Mouse (Mus musculus): Measurements from ENCODE around the gene Timeless. TPM values are rescaled to one million over a fixed set of nuclear protein-coding genes. Genes with fewer than 3 reads are reported as not detected.
"Not testable (repeated sequence)": the region's sequence is repeated elsewhere in the genome, so short reads cannot be mapped to it uniquely, and the experiment has no call there.

The Timeless gene
- total and polyA plus RNA-seq, 3 experiments, result 28.1 to 61.4 (median 46.7) TPM

GRCm38 (mm10) chr10:128212148-128212547 is 19.7 kb upstream of the Timeless start:
- TF ChIP-seq GATA1 (IDR thresholded peaks at IDR 0.05; ENCODE audit: borderline replicate concordance, low read length), result no peak
- TF ChIP-seq POLR2AphosphoS5 (IDR thresholded peaks at IDR 0.05; ENCODE audit: insufficient replicate concordance, low read depth, low read length), result no peak
- TF ChIP-seq CTCF (IDR thresholded peaks at IDR 0.05; ENCODE audit: low read depth, low read length), result no peak
- no peak for TF ChIP-seq GATA2 (IDR thresholded peaks at IDR 0.05; ENCODE audit: borderline replicate concordance, low read depth, low read length)
- TF ChIP-seq TAL1 (conservative IDR thresholded peaks at IDR 0.05; ENCODE audit: low read depth, low read length), result no peak
- H3K27me3 ChIP-seq (ENCODE audit: insufficient read depth, low read length), result peaks cover 4% of the 10 kb centered on the region; the same call in 1 of the 2 replicates
- peaks cover 21% of the 10 kb centered on the region for H3K4me1 ChIP-seq (ENCODE audit: insufficient read depth, low read depth, low read length)
- peaks cover 36% of the 10 kb centered on the region for H3K36me3 ChIP-seq (replicated peaks)
- H3K9me3 ChIP-seq (replicated peaks), result no peaks in the 10 kb centered on the region
- peak overlapping the region; percentile 74; the same call in 1 of the 2 replicates for H3K4me3 ChIP-seq (ENCODE audit: low read depth, low read length)
- no peak for DNase-seq (ENCODE audit: low spot score)
- ATAC-seq (ENCODE audit: extremely low read depth, insufficient number of reproducible peaks, low FRiP score, poor library complexity, severe bottlenecking), result no peak

DNA sequence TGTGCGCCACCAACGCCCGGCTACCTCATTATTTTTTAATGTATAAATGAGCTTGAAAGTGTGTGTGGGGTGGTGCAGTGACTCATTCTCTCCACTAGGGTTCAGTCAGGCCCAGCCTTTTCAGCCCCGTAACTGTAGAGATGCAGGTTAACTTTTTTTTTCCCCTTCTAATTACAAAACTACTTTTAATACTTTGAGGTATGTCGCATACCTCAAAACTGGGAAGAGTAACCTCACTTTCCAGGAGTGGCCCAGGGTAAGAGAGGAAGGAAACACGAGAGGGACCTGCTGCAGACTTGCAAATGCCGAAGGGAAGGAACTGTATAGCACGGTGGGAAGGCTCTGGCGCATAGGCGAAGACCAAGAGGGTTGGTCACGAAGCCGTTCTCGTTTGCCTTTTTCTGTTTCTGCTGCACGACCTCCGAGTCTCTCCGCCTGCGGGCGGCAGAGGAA is 19.0 kb upstream of the Timeless start:
- ATAC-seq (ENCODE audit: extremely low read depth, insufficient number of reproducible peaks, low FRiP score, poor library complexity, severe bottlenecking) (no peak), DNase-seq (ENCODE audit: low spot score) (no peak)
- TF ChIP-seq GATA2 (IDR thresholded peaks at IDR 0.05; ENCODE audit: borderline replicate concordance, low read depth, low read length) (no peak), GATA1 (IDR thresholded peaks at IDR 0.05; ENCODE audit: borderline replicate concordance, low read length) (no peak), POLR2AphosphoS5 (IDR thresholded peaks at IDR 0.05; ENCODE audit: insufficient replicate concordance, low read depth, low read length) (no peak), CTCF (IDR thresholded peaks at IDR 0.05; ENCODE audit: low read depth, low read length) (0 out of 2 replicates have a peak, but pooled peaks have one; percentile 14), TAL1 (conservative IDR thresholded peaks at IDR 0.05; ENCODE audit: low read depth, low read length) (no peak)
- peaks cover 28% of the 10 kb centered on the region for H3K36me3 ChIP-seq (replicated peaks)
- H3K4me1 ChIP-seq (ENCODE audit: insufficient read depth, low read depth, low read length), result peaks cover 21% of the 10 kb centered on the region
- peaks cover 4% of the 10 kb centered on the region; the same call in 1 of the 2 replicates for H3K27me3 ChIP-seq (ENCODE audit: insufficient read depth, low read length)
- H3K9me3 ChIP-seq (replicated peaks), result no peaks in the 10 kb centered on the region
- no peak overlapping the region; the same call in 1 of the 2 replicates for H3K4me3 ChIP-seq (ENCODE audit: low read depth, low read length)

GRCm38 (mm10) chr10:128214112-128214511 is 17.8 kb upstream of the Timeless start:
- H3K4me3 ChIP-seq (ENCODE audit: low read depth, low read length); H3K27me3 ChIP-seq (ENCODE audit: insufficient read depth, low read length); DNase-seq (ENCODE audit: low spot score); H3K9me3 ChIP-seq (replicated peaks); ATAC-seq (ENCODE audit: extremely low read depth, insufficient number of reproducible peaks, low FRiP score, poor library complexity, severe bottlenecking): not testable (repeated sequence)
- Histone ChIP-seq H3K4me1 (ENCODE audit: insufficient read depth, low read depth, low read length) (peaks cover 25% of the 10 kb centered on the region), H3K36me3 (replicated peaks) (peaks cover 18% of the 10 kb centered on the region)

- H3K36me3 ChIP-seq (replicated peaks), result peaks cover 11% of the 10 kb centered on the region
- no peak overlapping the region for H3K4me3 ChIP-seq (ENCODE audit: low read depth, low read length)
- peaks cover 4% of the 10 kb centered on the region; the same call in 1 of the 2 replicates for H3K27me3 ChIP-seq (ENCODE audit: insufficient read depth, low read length)
- TF ChIP-seq GATA2 (IDR thresholded peaks at IDR 0.05; ENCODE audit: borderline replicate concordance, low read depth, low read length) (no peak), POLR2AphosphoS5 (IDR thresholded peaks at IDR 0.05; ENCODE audit: insufficient replicate concordance, low read depth, low read length) (no peak), TAL1 (conservative IDR thresholded peaks at IDR 0.05; ENCODE audit: low read depth, low read length) (no peak), CTCF (IDR thresholded peaks at IDR 0.05; ENCODE audit: low read depth, low read length) (no peak), GATA1 (IDR thresholded peaks at IDR 0.05; ENCODE audit: borderline replicate concordance, low read length) (no peak)
- H3K4me1 ChIP-seq (ENCODE audit: insufficient read depth, low read depth, low read length), result peaks cover 27% of the 10 kb centered on the region
- DNase-seq (ENCODE audit: low spot score) (no peak), ATAC-seq (ENCODE audit: extremely low read depth, insufficient number of reproducible peaks, low FRiP score, poor library complexity, severe bottlenecking) (no peak)
- H3K9me3 ChIP-seq (replicated peaks), result no peaks in the 10 kb centered on the region
Observed at GRCm38 (mm10) chr10:128214981-128215380, 16.9 kb upstream of the Timeless start.

DNA sequence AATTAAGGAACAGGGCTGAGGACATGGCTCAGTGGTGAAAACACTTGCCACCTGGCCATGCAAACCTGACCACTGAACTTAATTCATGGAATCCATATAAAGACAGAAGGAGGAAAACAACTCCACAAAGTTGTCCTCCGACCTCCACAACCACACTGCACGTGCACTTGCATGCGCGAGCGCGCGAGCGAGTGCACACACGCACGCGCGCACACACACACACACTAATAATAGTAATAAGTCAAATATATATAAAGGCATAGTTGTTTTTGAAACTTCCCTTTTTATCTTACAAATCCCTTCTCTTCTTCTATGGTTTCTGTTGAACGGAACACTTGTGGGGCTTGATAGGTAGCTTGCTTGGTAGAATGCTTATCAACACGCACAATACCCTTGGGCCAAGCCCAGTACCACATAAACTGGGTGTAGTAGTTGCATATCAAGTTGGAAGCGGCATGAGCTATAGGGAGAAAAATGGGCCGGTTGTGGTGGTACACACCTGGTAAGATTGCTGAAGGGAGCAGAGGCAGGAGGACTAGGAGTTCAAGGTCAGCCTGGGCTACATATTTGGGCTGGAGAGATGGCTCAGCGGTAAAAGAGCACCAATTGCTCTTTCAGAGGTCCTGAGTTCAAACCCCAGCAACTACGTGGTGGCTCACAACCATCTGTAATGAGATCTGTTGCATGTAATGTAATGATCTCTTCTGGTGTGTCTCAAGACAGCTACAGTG is 13.3 kb upstream of the Timeless start:
- no peaks in the 10 kb centered on the region for H3K9me3 ChIP-seq (replicated peaks)
- no peaks in the 10 kb centered on the region for H3K27me3 ChIP-seq (ENCODE audit: insufficient read depth, low read length)
- no peaks in the 10 kb centered on the region for H3K36me3 ChIP-seq (replicated peaks)
- no peak for ATAC-seq (ENCODE audit: extremely low read depth, insufficient number of reproducible peaks, low FRiP score, poor library complexity, severe bottlenecking)
- TF ChIP-seq GATA2 (IDR thresholded peaks at IDR 0.05; ENCODE audit: borderline replicate concordance, low read depth, low read length) (no peak), POLR2AphosphoS5 (IDR thresholded peaks at IDR 0.05; ENCODE audit: insufficient replicate concordance, low read depth, low read length) (no peak), CTCF (IDR thresholded peaks at IDR 0.05; ENCODE audit: low read depth, low read length) (no peak), GATA1 (IDR thresholded peaks at IDR 0.05; ENCODE audit: borderline replicate concordance, low read length) (no peak), TAL1 (conservative IDR thresholded peaks at IDR 0.05; ENCODE audit: low read depth, low read length) (no peak)
- DNase-seq (ENCODE audit: low spot score), result no peak
- peaks cover 18% of the 10 kb centered on the region for H3K4me1 ChIP-seq (ENCODE audit: insufficient read depth, low read depth, low read length)
- no peak overlapping the region for H3K4me3 ChIP-seq (ENCODE audit: low read depth, low read length)

GRCm38 (mm10) chr10:128221533-128222286 is 10.2 kb upstream of the Timeless start:
- DNase-seq (ENCODE audit: low spot score), result no peak
- Histone ChIP-seq H3K9me3 (replicated peaks) (no peaks in the 10 kb centered on the region), H3K4me1 (ENCODE audit: insufficient read depth, low read depth, low read length) (peaks cover 45% of the 10 kb centered on the region), H3K27me3 (ENCODE audit: insufficient read depth, low read length) (0 out of 2 replicates have a peak, but pooled peaks cover 4% of the 10 kb centered on the region), H3K4me3 (ENCODE audit: low read depth, low read length) (no peak overlapping the region), H3K36me3 (replicated peaks) (no peaks in the 10 kb centered on the region)
- no peak for ATAC-seq (ENCODE audit: extremely low read depth, insufficient number of reproducible peaks, low FRiP score, poor library complexity, severe bottlenecking)
- no peak for TF ChIP-seq GATA2 (IDR thresholded peaks at IDR 0.05; ENCODE audit: borderline replicate concordance, low read depth, low read length)
- TF ChIP-seq TAL1 (conservative IDR thresholded peaks at IDR 0.05; ENCODE audit: low read depth, low read length), result no peak
- TF ChIP-seq POLR2AphosphoS5 (IDR thresholded peaks at IDR 0.05; ENCODE audit: insufficient replicate concordance, low read depth, low read length), result no peak
- no peak for TF ChIP-seq CTCF (IDR thresholded peaks at IDR 0.05; ENCODE audit: low read depth, low read length)
- no peak for TF ChIP-seq GATA1 (IDR thresholded peaks at IDR 0.05; ENCODE audit: borderline replicate concordance, low read length)
